Mouse (Mus musculus) cerebral cortex, adult 2 months (tissue): ENCODE results near the gene 5330417C22Rik.

Source experiments
- WGBS: fragments of 180-500 bp; shearing (Covaris S2); methylation state at CpG from one replicate; pipeline ENCODE4 v1.1.7; 2018; 5-methylcytosine and 5-hydroxymethylcytosine counted together

The 5330417C22Rik gene

GRCm38 (mm10) chr3:108466425-108466824 is 69.9 kb downstream of the 5330417C22Rik start:
- 66% methylated on average over 6 of the region's 6 CpGs for WGBS

GRCm38 (mm10) chr3:108458866-108459265 is 77.5 kb downstream of the 5330417C22Rik start:
- 43% methylated on average over 10 of the region's 10 CpGs for WGBS

- 68% methylated on average over 14 of the region's 14 CpGs for WGBS
Observed at GRCm38 (mm10) chr3:108458380-108458779, 78.0 kb downstream of the 5330417C22Rik start.

GRCm38 (mm10) chr3:108454172-108454571 is 82.2 kb downstream of the 5330417C22Rik start:
- WGBS = 84% methylated on average over 1 of the region's 1 CpGs

- WGBS = 85% methylated on average over 2 of the region's 2 CpGs
Observed at GRCm38 (mm10) chr3:108451969-108452368, 84.4 kb downstream of the 5330417C22Rik start.

GRCm38 (mm10) chr3:108445366-108445705 is 91.0 kb downstream of the 5330417C22Rik start:
- 10% methylated on average over 6 of the region's 6 CpGs for WGBS

GRCm38 (mm10) chr3:108444698-108445365 is 91.5 kb downstream of the 5330417C22Rik start, which contains the start of gene Sars:
Sars (minus strand) TSS chr3:108445209.
- WGBS = under 1% methylated on average over 41 of the region's 41 CpGs

- 5% methylated on average over 8 of the region's 8 CpGs for WGBS
Observed at GRCm38 (mm10) chr3:108444029-108444428, 92.3 kb downstream of the 5330417C22Rik start.

- 78% methylated on average over 7 of the region's 7 CpGs for WGBS
Observed at GRCm38 (mm10) chr3:108436380-108436714, 100.0 kb downstream of the 5330417C22Rik start.

GRCm38 (mm10) chr3:108435701-108436379 is 100.5 kb downstream of the 5330417C22Rik start:
- 73% methylated on average over 17 of the region's 17 CpGs for WGBS

- WGBS = 56% methylated on average over 19 of the region's 19 CpGs
Observed at GRCm38 (mm10) chr3:108433881-108434495, 102.3 kb downstream of the 5330417C22Rik start.

GRCm38 (mm10) chr3:108433188-108433880 is 103.0 kb downstream of the 5330417C22Rik start:
- WGBS = 49% methylated on average over 18 of the region's 18 CpGs

- WGBS = 43% methylated on average over 13 of the region's 13 CpGs
Observed at GRCm38 (mm10) chr3:108432542-108433187, 103.7 kb downstream of the 5330417C22Rik start.

GRCm38 (mm10) chr3:108425624-108426018 is 110.7 kb downstream of the 5330417C22Rik start:
- 75% methylated on average over 6 of the region's 6 CpGs for WGBS

GRCm38 (mm10) chr3:108424944-108425623 is 111.3 kb downstream of the 5330417C22Rik start:
- WGBS = 69% methylated on average over 7 of the region's 7 CpGs

- 22% methylated on average over 11 of the region's 11 CpGs for WGBS
Observed at GRCm38 (mm10) chr3:108423844-108424801, 112.2 kb downstream of the 5330417C22Rik start.

- 21% methylated on average over 6 of the region's 6 CpGs for WGBS
Observed at GRCm38 (mm10) chr3:108423006-108423405, 113.3 kb downstream of the 5330417C22Rik start.

GRCm38 (mm10) chr3:108415831-108416223 is 120.5 kb downstream of the 5330417C22Rik start:
- under 1% methylated on average over 48 of the region's 48 CpGs for WGBS

GRCm38 (mm10) chr3:108414857-108415830 is 121.2 kb downstream of the 5330417C22Rik start, which contains the start of gene Celsr2:
Celsr2 (minus strand) TSS chr3:108415552.
- 3% methylated on average over 67 of the region's 67 CpGs for WGBS
